Mouse (Mus musculus) stomach, embryonic 15.5 days (tissue): Measurements from ENCODE around the gene Slc25a23. TPM values are rescaled to one million over a fixed set of nuclear protein-coding genes. Genes with fewer than 3 reads are reported as not detected.

Experiments
- ATAC-seq: fragments of 200-750 bp; cut with Nextera tagmentation; 2 replicates; pipeline ENCODE4 v1.8.0; 2017; ENCODE audit warnings: low read depth, moderate number of reproducible peaks, moderate TSS enrichment; ENCODE audit not compliant: insufficient read depth, low FRiP score
- H3K27ac ChIP-seq: fragments of 300-500 bp; sonication (generic); 2 replicates; pipeline ENCODE4 v1.5.1; 2015; ENCODE audit warnings: mild to moderate bottlenecking, inconsistent platforms
- H3K27me3 ChIP-seq: fragments of 300-500 bp; sonication (generic); replicated peaks from 2 replicates; pipeline ENCODE4 v1.6.1; 2015; ENCODE audit warnings: inconsistent platforms
- H3K36me3 ChIP-seq: fragments of 300-500 bp; sonication (generic); 2 replicates; pipeline ENCODE4 v1.6.1; 2015; ENCODE audit warnings: inconsistent platforms
- H3K4me1 ChIP-seq: fragments of 300-500 bp; sonication (generic); 2 replicates; pipeline ENCODE4 v1.6.1; 2015; ENCODE audit warnings: inconsistent platforms
- H3K4me2 ChIP-seq: fragments of 300-500 bp; sonication (generic); 2 replicates; pipeline ENCODE4 v1.6.1; 2015; ENCODE audit warnings: mild to moderate bottlenecking, inconsistent platforms
- H3K4me3 ChIP-seq: fragments of 300-500 bp; sonication (generic); replicated peaks from 2 replicates; pipeline ENCODE4 v1.5.1; 2015; ENCODE audit warnings: inconsistent platforms
- H3K9ac ChIP-seq: fragments of 300-500 bp; sonication (generic); 2 replicates; pipeline ENCODE4 v1.6.1; 2015; ENCODE audit warnings: inconsistent platforms
- H3K9me3 ChIP-seq: fragments of 300-500 bp; sonication (generic); 2 replicates; pipeline ENCODE4 v1.6.1; 2016; ENCODE audit warnings: inconsistent platforms
- WGBS: fragments of 180-500 bp; shearing (Covaris S2); methylation state at CpG from one replicate; pipeline ENCODE4 v1.1.7; 2015; 5-methylcytosine and 5-hydroxymethylcytosine counted together
- polyA plus RNA-seq: library from polyadenylated mRNA; unstranded; fragments of >200 nt; fragmentation: Nextera tagmentation; extraction: Ambion mirVana; gene quantifications from 2 replicates; pipeline ENCODE4 v1.2.1, GENCODE M21; 2015

Slc25a23 gene
- polyA plus RNA-seq, 1 experiment from 2014 or later = 8.7 TPM

DNA sequence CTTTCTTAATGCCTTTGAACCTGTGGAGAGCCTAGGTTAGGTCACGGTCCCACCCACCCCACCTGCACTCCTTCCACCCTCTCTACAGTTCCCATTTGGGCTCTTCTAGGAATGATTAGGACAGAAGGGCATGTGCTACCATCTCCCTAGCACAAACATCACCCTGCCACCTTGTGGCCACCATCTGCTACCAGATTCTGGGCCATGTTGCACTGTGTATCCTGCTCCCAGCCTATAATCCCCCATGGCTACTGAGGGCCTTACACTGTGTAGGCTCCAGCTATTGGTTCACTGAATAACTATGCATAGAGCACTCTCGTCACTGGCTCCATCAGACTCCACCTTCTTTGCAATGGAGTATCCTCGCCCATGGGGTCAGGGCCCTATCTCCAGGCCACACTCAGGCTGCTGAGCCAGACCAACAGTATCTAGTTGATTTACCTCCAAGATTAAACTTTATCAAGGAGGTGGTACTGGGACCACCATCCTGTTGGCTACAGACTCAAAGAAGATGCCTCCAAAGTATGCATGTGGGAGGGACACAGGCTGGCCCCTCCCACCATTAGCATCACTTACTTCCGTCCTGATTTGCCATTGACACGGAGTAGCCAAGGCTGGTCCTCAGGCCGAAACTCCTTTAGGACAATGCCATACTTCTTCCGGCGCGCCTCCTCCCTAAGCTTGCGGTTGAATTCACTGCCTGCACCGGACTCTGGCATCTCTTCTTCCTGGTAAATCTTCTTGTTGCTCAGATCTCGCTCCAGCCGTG, 52.3 kb downstream of the Slc25a23 start:
- Histone ChIP-seq H3K27ac (peak overlapping the region; percentile 57; the same call in 1 of the 2 replicates), H3K4me1 (peaks cover 6% of the 10 kb centered on the region; the same call in 1 of the 2 replicates), H3K27me3 (no peaks in the 10 kb centered on the region), H3K4me2 (no peak overlapping the region), H3K4me3 (no peak overlapping the region), H3K36me3 (peaks cover 50% of the 10 kb centered on the region), H3K9me3 (no peaks in the 10 kb centered on the region), H3K9ac (no peak overlapping the region)
- WGBS = 91% methylated on average over 13 of the region's 13 CpGs
- ATAC-seq = no peak

DNA sequence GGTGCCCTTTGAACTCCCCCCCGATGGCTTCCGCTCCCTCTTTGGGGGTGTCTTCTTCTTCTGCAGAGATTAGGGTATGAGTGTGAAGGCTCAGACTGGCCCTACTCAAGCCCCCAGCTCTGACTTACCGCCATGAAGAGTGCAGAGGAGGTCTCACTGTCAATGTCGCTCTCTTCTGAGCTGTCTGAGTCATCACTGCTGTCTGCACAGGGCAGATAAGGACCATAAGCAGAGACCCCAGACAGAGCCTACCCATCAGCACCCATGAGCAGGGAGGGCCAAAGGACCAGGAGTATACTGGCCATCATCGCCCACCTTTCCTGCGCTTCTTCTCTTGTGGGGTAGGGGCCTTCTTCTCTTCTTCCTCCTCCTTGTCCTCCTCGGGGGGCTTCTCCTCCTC, 55.7 kb downstream of the Slc25a23 start:
- no peak overlapping the region for H3K27ac ChIP-seq
- H3K9me3 ChIP-seq = no peaks in the 10 kb centered on the region
- H3K36me3 ChIP-seq = peaks cover 51% of the 10 kb centered on the region
- H3K4me2 ChIP-seq = no peak overlapping the region
- H3K4me1 ChIP-seq = no peaks in the 10 kb centered on the region
- H3K4me3 ChIP-seq = no peak overlapping the region
- no peaks in the 10 kb centered on the region for H3K27me3 ChIP-seq
- H3K9ac ChIP-seq = no peak overlapping the region
- no peak for ATAC-seq
- 92% methylated on average over 7 of the region's 7 CpGs for WGBS

- no peak for ATAC-seq
- no peaks in the 10 kb centered on the region for H3K27me3 ChIP-seq
These were observed 58.4 kb downstream of the Slc25a23 start for GRCm38 (mm10) chr17:57001228-57001627.

GRCm38 (mm10) chr17:56999968-57000609, 59.6 kb downstream of the Slc25a23 start, which contains the start of gene Pspn:
Pspn (minus strand) TSS chr17:57000018.
- Histone ChIP-seq H3K4me1 (0 out of 2 replicates have a peak, but pooled peaks cover 9% of the 10 kb centered on the region), H3K27me3 (no peaks in the 10 kb centered on the region), H3K27ac (no peak within 1 kb of the TSS), H3K4me3 (no peak within 1 kb of the TSS), H3K9me3 (no peaks in the 10 kb centered on the region), H3K36me3 (peaks cover 24% of the 10 kb centered on the region), H3K9ac (no peak within 1 kb of the TSS), H3K4me2 (no peak within 1 kb of the TSS)
- no peak for ATAC-seq
- WGBS = 82% methylated on average over 9 of the region's 9 CpGs

More at GRCm38 (mm10) chr17:57001228-57001627, 58.4 kb downstream of the Slc25a23 start:
- Histone ChIP-seq H3K36me3 (peaks cover 33% of the 10 kb centered on the region), H3K9me3 (no peaks in the 10 kb centered on the region), H3K9ac (no peak overlapping the region), H3K27ac (no peak overlapping the region), H3K4me2 (no peak overlapping the region), H3K4me1 (0 out of 2 replicates have a peak, but pooled peaks cover 9% of the 10 kb centered on the region), H3K4me3 (no peak overlapping the region)
- WGBS = 50% methylated on average over 8 of the region's 8 CpGs

DNA sequence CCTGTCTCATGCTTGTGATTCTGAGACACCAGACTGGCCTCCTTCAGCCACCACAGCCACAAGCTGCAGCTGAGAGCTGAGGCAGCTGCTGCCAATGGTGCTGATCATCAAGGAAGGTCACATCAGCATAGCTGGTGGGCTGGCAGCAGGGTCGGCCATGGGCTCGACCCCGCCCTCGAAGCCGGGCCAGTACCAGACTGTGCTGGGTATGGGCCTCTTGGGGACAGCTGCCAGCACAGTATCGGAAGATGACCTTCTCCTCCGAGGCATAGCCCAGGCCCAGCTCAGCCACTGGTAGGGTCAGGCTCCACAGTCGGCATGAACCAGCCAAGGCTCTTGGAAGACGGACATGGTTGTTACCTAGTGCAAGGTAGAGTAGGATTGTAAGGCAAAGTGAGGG, 60.2 kb downstream of the Slc25a23 start:
- Histone ChIP-seq H3K4me1 (0 out of 2 replicates have a peak, but pooled peaks cover 9% of the 10 kb centered on the region), H3K36me3 (peaks cover 22% of the 10 kb centered on the region), H3K9me3 (no peaks in the 10 kb centered on the region), H3K9ac (no peak overlapping the region), H3K27ac (no peak overlapping the region), H3K4me2 (no peak overlapping the region), H3K4me3 (no peak overlapping the region), H3K27me3 (no peaks in the 10 kb centered on the region)
- WGBS = 87% methylated on average over 9 of the region's 9 CpGs
- ATAC-seq = no peak

DNA sequence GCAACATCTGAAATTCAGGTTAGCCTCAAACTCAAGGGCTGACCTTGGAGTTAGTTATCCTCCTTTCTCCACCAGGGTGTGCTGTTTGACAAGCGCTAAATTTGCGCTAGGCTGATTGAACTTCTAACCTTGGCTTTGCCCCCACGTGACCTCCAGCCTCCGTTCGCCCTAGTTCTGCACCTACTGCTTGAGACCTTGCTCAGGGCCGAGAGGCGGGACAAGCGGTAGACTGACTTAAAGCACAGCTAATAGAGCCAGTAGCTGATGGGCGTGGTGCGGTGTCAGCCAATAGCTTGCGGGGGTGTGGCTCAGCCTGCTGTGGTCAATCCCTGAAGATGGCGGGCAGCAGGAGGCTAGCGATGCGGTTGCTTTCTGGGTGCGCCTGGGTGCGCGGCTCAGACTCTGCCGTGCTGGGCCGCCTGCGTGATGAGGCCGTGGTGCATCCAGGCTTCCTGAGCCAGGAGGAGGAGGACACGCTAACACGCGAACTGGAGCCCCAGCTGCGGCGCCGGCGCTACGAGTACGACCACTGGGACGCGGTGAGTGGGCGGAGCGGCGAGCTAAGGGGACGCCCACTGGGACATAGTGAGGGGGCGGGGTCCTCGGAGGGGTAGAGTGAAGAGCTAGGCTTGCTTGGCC, 62.5 kb downstream of the Slc25a23 start, which contains the start of gene Alkbh7:
Gene Alkbh7 (plus strand): TSS at position 311 of the 639 bp plus-strand sequence.
- Histone ChIP-seq H3K4me3 (peak within 1 kb of the TSS; percentile 77), H3K27ac (peak within 1 kb of the TSS; percentile 81), H3K27me3 (no peaks in the 10 kb centered on the region), H3K9me3 (no peaks in the 10 kb centered on the region), H3K9ac (peak within 1 kb of the TSS; percentile 49), H3K36me3 (peaks cover 24% of the 10 kb centered on the region), H3K4me2 (peak within 1 kb of the TSS; percentile 86), H3K4me1 (0 out of 2 replicates have a peak, but pooled peaks cover 9% of the 10 kb centered on the region)
- under 1% methylated on average over 38 of the region's 38 CpGs for WGBS
- ATAC-seq = peak; percentile 99

DNA sequence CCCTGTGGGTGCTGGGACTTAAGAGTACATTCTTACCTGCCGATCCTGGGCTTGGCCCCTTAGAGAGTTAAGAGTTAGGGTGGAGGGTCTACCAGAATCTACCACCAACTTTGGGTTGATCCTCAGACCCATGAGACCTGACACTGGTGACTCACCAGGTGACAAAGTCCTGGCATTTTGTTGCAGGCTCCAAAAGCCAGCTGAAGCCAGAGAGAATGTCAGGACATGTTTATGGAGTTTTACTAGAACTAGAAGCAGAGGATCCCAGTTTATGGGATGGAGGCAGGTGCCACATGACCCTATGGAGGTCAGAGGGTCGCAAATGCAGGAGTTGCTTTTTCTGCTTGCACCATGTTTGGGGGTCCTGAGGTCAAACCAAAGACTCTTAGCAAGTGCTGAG, 63.2 kb downstream of the Slc25a23 start:
- WGBS = 71% methylated on average over 2 of the region's 2 CpGs
- Histone ChIP-seq H3K4me3 (no peak overlapping the region), H3K9ac (no peak overlapping the region), H3K4me2 (no peak overlapping the region), H3K36me3 (peaks cover 28% of the 10 kb centered on the region), H3K4me1 (0 out of 2 replicates have a peak, but pooled peaks cover 9% of the 10 kb centered on the region), H3K9me3 (no peaks in the 10 kb centered on the region), H3K27ac (no peak overlapping the region), H3K27me3 (no peaks in the 10 kb centered on the region)
- ATAC-seq = no peak

DNA sequence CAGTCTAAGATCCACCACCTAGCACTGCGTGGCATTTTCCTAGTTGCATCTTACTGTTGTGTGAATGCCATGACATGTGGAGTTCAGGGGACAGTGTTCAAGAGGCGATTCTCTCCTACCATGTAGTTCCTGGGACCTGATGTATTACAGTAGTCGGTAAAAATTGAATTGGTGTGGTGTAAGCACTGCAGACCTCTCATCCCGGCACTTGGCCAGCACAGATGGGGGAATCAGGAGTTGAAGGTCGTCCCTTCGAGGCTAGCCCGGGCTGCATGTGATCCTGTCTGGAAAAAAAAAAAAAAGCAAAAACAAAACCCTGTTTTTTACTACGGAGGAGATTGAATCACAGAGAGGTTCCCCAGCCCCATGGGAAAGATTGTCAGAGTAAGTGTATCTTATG, 64.6 kb downstream of the Slc25a23 start:
- Histone ChIP-seq H3K27me3 (no peaks in the 10 kb centered on the region), H3K4me2 (no peak overlapping the region), H3K27ac (no peak overlapping the region), H3K9me3 (no peaks in the 10 kb centered on the region), H3K36me3 (peaks cover 29% of the 10 kb centered on the region), H3K9ac (no peak overlapping the region), H3K4me1 (peaks cover 15% of the 10 kb centered on the region), H3K4me3 (no peak overlapping the region)
- no peak for ATAC-seq
- 90% methylated on average over 8 of the region's 8 CpGs for WGBS

Other genes starting within 250 kb of the Slc25a23 start
- gene Rfx2, start 228.8 kb downstream of the Slc25a23 start, polyA plus RNA-seq = 6.1 and 6.6 TPM in 2 replicates
- not detected in 2 replicates for gene Acsbg2, start 185.4 kb downstream of the Slc25a23 start, polyA plus RNA-seq
- gene 1700061G19Rik, start 184.4 kb downstream of the Slc25a23 start, polyA plus RNA-seq = 0.31 and 0.63 TPM in 2 replicates
- gene Mllt1, start 124.4 kb downstream of the Slc25a23 start, polyA plus RNA-seq = 39.8 and 43.7 TPM in 2 replicates
- gene Acer1, start 77.7 kb downstream of the Slc25a23 start, polyA plus RNA-seq = 0.06 and 0.15 TPM in 2 replicates
- 144 and 147 TPM in 2 replicates for gene Clpp, start 69.6 kb downstream of the Slc25a23 start, polyA plus RNA-seq
- 36.6 and 38.9 TPM in 2 replicates for gene Alkbh7, start 62.5 kb downstream of the Slc25a23 start, polyA plus RNA-seq
- 0.32 and 0.43 TPM in 2 replicates for gene Pspn, start 59.8 kb downstream of the Slc25a23 start, polyA plus RNA-seq
- 58.2 and 61.1 TPM in 2 replicates for gene Gtf2f1, start 48.6 kb downstream of the Slc25a23 start, polyA plus RNA-seq
- 0.51 and 0.58 TPM in 2 replicates for gene Gm17949, start 48.4 kb downstream of the Slc25a23 start, polyA plus RNA-seq
- gene Khsrp, start 28.3 kb downstream of the Slc25a23 start, polyA plus RNA-seq = 39.4 and 41.0 TPM in 2 replicates
- not detected in 2 replicates for gene Slc25a41, start 18.2 kb downstream of the Slc25a23 start, polyA plus RNA-seq
- gene Crb3, start 758 bp downstream of the Slc25a23 start, polyA plus RNA-seq = 50.8 and 60.8 TPM in 2 replicates
- gene Dennd1c, start 18.7 kb upstream of the Slc25a23 start, polyA plus RNA-seq = 6.3 and 8.2 TPM in 2 replicates
- 20.3 and 23.9 TPM in 2 replicates for gene Tubb4a, start 27.9 kb upstream of the Slc25a23 start, polyA plus RNA-seq
- gene Tnfsf9, start 45.5 kb upstream of the Slc25a23 start, polyA plus RNA-seq = 9.5 and 10.1 TPM in 2 replicates
- 0.15 TPM in 1 of 2 replicates, not detected in the other for gene Cd70, start 89.9 kb upstream of the Slc25a23 start, polyA plus RNA-seq
- 0.23 and 0.32 TPM in 2 replicates for gene Tnfsf14, start 134.3 kb upstream of the Slc25a23 start, polyA plus RNA-seq
- gene C3, start 168.3 kb upstream of the Slc25a23 start, polyA plus RNA-seq = 9.5 and 20.2 TPM in 2 replicates
- 41.4 and 44.3 TPM in 2 replicates for gene Gpr108, start 188.6 kb upstream of the Slc25a23 start, polyA plus RNA-seq
- 43.1 and 43.7 TPM in 2 replicates for gene Trip10, start 189.6 kb upstream of the Slc25a23 start, polyA plus RNA-seq
- 4.1 and 4.4 TPM in 2 replicates for gene Vav1, start 219.2 kb upstream of the Slc25a23 start, polyA plus RNA-seq